In the genomic region with DNA sequence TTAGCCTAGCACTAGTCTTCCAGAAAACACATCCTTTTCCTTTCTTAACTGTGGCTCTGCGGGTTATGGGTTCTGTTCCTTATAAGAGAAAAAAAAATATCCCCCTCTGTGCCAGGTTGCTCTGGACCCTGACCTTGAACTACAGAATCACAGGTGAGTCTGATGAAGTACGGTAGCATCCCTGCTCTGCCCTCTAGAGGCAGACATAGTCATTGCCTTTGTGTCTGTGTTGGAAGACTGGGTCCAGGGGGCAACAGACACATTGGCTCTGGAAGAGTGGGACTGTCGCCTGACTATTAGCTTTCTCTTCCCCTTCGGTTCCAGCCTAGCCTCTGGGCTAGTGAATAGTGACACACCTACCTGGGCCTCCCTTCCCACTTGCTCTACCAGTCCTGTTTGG, we compare ENCODE assay signal across 9 mouse cellular contexts. TPM values are rescaled to one million over a fixed set of nuclear protein-coding genes. Genes with fewer than 3 reads are reported as not detected.
A peak's percentile ranks its signal among the peaks of the same experiment; 100 is the strongest.
DNase-seq lines count a peak whose midpoint lies in the region; ATAC-seq and TF ChIP-seq lines count a peak whose summit lies in the region.
"Had no signal": no experiment of that assay in that cellular context is flagged by ENCODE, and none has a peak within 500 bp of the region (broad histone marks: within the 10 kb centered on the region; RNA-seq: fewer than 3 reads in every experiment).

No protein-coding gene starts in this region.

- H3K4me1 ChIP-seq in heart, postnatal 0 days (ENCODE audit: control insufficient read depth, insufficient read depth): peaks cover 49% of the 10 kb centered on the region
- H3K4me1 ChIP-seq in midbrain, embryonic 10.5 days: peaks cover 97% of the 10 kb centered on the region

- H3K9me3 ChIP-seq in heart, postnatal 0 days (replicated peaks; ENCODE audit: control insufficient read depth, low read length): no peaks in the 10 kb centered on the region
- H3K9me3 ChIP-seq in midbrain, embryonic 10.5 days (replicated peaks): no peaks in the 10 kb centered on the region; the same call in 1 of the 2 replicates

- no peak for TF ChIP-seq EP300 in heart, postnatal 0 days (IDR thresholded peaks at IDR 0.05; ENCODE audit: low read depth)

- H3K4me2 ChIP-seq in heart, postnatal 0 days (ENCODE audit: low read depth, low read length): no peak overlapping the region

- H3K36me3 ChIP-seq in heart, postnatal 0 days (replicated peaks; ENCODE audit: control insufficient read depth, insufficient read depth, low read length): no peaks in the 10 kb centered on the region
- peaks cover 46% of the 10 kb centered on the region for H3K36me3 ChIP-seq in midbrain, embryonic 10.5 days

- no peak for DNase-seq in heart, postnatal 0 days (ENCODE audit: low spot score)
- no peak for DNase-seq in heart, adult 9 months (ENCODE audit: low spot score in 2 of 2)
- DNase-seq in urinary bladder, postnatal 14 days (ENCODE audit: low spot score): peak; percentile 12
- no peak for DNase-seq in urinary bladder, postnatal 4 days (ENCODE audit: low spot score in 2 of 2)
- DNase-seq in kidney, postnatal 10 days: peak; percentile 59
- no peak for DNase-seq in ovary, postnatal 14 days (ENCODE audit: low spot score)
- DNase-seq in midbrain, embryonic 10.5 days (ENCODE audit: low spot score): no peak
- no peak for DNase-seq in retina, embryonic 14.5 days (ENCODE audit: low spot score)
- DNase-seq: cerebellum, adult 9-11 months had no signal

- H3K27ac ChIP-seq in heart, postnatal 0 days (ENCODE audit: low read depth): no peak overlapping the region
- no peak overlapping the region for H3K27ac ChIP-seq in midbrain, embryonic 10.5 days (replicated peaks)

- 75% methylated on average over 4 of the region's 4 CpGs for WGBS in heart, postnatal 0 days
- WGBS in midbrain, embryonic 10.5 days: 91% methylated on average over 4 of the region's 4 CpGs

- no peak overlapping the region for H3K4me3 ChIP-seq in heart, postnatal 0 days (ENCODE audit: low read depth, low read length)
- no peak overlapping the region for H3K4me3 ChIP-seq in midbrain, embryonic 10.5 days

- H3K27me3 ChIP-seq in heart, postnatal 0 days (ENCODE audit: control insufficient read depth, insufficient read depth, low read length): no peaks in the 10 kb centered on the region
- H3K27me3 ChIP-seq in midbrain, embryonic 10.5 days (ENCODE audit: low read depth, poor library complexity, severe bottlenecking): no peaks in the 10 kb centered on the region

- ATAC-seq in heart, postnatal 0 days (ENCODE audit: insufficient read depth, low read depth): no peak

- peak; percentile 67 for TF ChIP-seq CTCF in heart, postnatal 0 days (IDR thresholded peaks at IDR 0.05; ENCODE audit: low read depth)

- no peak overlapping the region for H3K9ac ChIP-seq in heart, postnatal 0 days (replicated peaks; ENCODE audit: low read depth, low read length)

RNA-seq across cellular contexts. Expression of a gene that starts 58.4 kb away (rescaled TPM):
- 36.4 and 72.4 TPM in 2 replicates for total RNA-seq in heart, postnatal 0 days (2014; rRNA removed; ENCODE audit: low replicate concordance)
- 31.8 and 32.5 TPM in 2 replicates for polyA plus RNA-seq in heart, postnatal 0 days (2015; fragmentation: Nextera tagmentation; extraction: Ambion mirVana)
- polyA plus RNA-seq in midbrain, embryonic 10.5 days (2016; fragmentation: Nextera tagmentation; extraction: Ambion mirVana): 174 and 175 TPM in 2 replicates

Comparison
In these comparisons a context has a peak if more than half of its experiments do, and no peak if none do; other contexts are left out.
1. DNase-seq: peak in urinary bladder, postnatal 14 days (single experiment) and kidney, postnatal 10 days (single experiment); none in heart, postnatal 0 days (single experiment), heart, adult 9 months (0 of 2), urinary bladder, postnatal 4 days (0 of 2), ovary, postnatal 14 days (single experiment), midbrain, embryonic 10.5 days (single experiment) and retina, embryonic 14.5 days (single experiment).